Mouse (Mus musculus): Measurements from ENCODE around the gene Prkci. TPM values are rescaled to one million over a fixed set of nuclear protein-coding genes. Genes with fewer than 3 reads are reported as not detected.
A peak's percentile ranks its signal among the peaks of the same experiment; 100 is the strongest.

The Prkci gene
- total RNA-seq, 2 experiments from 2014 or later, result 6.8 to 8.6 TPM

- no peak for ATAC-seq (replicated peaks; ENCODE audit: low FRiP score, low TSS enrichment, poor library complexity, severe bottlenecking)
These were observed 3.4 kb upstream of the Prkci start for GRCm38 (mm10) chr3:30992161-30992560.

DNA sequence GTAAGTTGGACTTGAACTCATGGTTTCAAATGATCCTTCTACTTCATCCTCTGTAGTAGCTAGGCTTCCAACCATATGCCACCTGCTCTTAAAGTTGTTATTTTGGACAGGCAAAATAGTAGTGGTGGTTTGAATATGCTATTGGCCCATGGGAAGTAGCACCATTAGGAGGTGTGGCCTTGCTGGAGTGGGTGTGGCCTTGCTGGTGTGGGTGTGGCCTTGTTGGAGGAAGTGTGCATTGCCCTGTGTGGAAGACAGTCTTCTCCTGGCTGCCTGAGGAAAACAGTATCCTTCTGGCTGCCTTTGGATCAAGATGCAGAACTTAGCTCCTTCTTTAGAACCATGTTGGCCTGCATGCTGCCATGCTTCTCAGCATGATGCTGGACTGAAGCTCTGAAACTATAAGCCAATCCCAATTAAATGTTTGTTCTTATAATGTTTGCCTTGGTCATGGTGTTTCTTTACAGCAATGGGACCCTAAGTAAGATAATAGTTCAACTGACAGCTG lies 2.4 kb upstream of the Prkci start:
- ATAC-seq (replicated peaks; ENCODE audit: low FRiP score, low TSS enrichment, poor library complexity, severe bottlenecking), result no peak

GRCm38 (mm10) chr3:30994859-30995258 lies 688 bp upstream of the Prkci start:
- no peak for ATAC-seq (replicated peaks; ENCODE audit: low FRiP score, low TSS enrichment, poor library complexity, severe bottlenecking)

DNA sequence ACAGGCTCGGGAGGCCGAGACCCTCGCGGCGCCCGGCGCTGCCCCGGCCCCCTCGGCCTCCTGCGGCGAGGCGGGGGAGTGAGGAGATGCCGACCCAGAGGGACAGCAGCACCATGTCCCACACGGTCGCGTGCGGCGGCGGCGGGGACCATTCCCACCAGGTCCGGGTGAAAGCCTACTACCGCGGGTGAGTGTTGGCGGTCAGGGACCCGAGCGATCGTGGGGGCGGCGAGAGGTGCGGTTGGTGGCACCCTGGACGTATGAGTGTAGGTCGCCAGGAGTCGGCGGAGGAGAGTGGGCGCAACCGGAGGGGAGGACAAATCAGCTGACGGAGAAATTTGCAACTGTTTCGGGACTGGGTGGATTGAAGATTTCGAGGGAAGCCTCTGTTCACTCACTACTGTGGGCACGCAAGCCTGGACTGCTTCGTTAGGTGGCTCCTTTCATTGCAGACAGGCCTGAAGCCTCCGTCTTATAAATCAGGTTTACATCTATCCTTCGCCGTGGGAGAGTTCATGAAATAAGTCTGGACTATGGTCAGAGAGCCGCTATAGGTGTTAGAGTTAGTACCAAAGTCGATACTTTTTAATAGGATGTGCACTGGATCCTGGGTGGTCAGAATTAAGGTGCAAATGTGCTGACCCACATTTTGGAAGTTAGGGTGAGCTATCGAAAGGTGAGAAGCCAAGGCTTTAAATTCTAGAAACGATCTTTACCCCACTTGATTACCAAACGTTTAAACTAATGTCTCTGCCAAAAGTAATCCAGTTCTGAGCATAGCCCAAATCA lies 546 bp downstream of the Prkci start:
- peak; percentile 39 for ATAC-seq (replicated peaks; ENCODE audit: low FRiP score, low TSS enrichment, poor library complexity, severe bottlenecking)

DNA sequence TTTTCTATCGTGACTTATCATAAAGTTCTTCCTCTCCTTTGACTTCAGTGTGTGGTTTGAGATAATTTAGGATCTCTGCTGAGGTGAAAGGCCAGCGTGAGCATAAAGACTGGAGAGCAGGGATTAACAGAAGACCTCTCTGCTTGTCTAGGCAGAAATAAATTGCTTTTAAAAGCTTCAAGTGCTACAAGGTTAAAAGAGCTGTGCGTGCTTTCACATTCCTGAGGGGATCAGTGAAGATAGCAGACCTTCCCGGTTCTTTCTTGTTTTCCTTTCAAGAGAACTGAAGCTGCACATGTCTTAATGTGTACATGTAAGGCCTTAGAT lies 1.1 kb downstream of the Prkci start:
- ATAC-seq (replicated peaks; ENCODE audit: low FRiP score, low TSS enrichment, poor library complexity, severe bottlenecking), result no peak

GRCm38 (mm10) chr3:30999401-31000017 lies 4.0 kb downstream of the Prkci start:
- no peak for ATAC-seq (replicated peaks; ENCODE audit: low FRiP score, low TSS enrichment, poor library complexity, severe bottlenecking)

DNA sequence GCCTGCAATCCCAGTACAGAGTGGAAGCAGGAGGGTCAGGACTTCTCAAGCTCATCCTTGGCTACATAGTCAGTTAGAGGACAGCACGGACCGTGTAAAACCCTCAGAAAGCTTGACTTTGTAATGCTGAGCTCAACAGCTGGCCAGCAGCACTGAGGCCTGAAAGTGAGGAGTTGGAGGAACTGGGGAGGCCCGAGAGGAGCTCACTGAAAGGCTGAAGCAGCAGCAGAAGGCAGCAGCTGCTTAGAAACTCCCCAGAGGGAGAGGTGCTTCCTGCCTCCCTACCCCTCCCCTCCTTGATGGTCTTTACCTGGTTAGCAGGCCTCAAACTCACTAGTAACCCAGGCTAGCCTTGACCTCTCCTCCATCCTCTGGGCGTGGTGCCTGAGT lies 4.5 kb downstream of the Prkci start:
- ATAC-seq (replicated peaks; ENCODE audit: low FRiP score, low TSS enrichment, poor library complexity, severe bottlenecking), result no peak

DNA sequence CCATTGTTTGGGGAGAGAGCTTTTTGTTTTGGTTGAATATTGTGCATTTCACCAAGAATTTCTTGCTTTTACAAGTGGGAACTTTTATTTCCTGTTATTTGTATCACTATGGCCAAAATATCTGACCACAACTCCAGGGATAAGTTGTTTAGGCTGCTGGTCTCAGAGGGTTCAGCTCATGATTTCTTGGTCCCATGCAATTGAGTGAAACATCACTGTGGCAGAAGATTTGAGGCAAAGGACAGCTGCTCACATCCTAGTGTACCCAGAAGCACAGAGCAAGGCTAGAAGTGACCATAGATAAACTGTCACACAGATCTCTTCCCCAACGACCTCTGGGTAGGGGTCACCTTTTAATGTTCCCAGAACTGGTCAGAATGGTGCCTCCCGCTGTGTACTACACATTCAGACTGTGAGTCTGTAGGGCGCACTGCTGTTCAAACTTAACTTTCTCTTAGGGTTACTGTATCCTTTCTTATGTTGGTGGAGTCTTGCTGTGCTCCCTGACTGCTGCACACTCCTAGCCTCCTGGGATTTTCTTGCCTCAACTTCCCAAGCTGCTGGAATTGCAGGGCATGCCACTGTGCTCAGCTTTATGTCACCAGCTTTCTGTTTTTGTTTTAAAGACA lies 5.6 kb downstream of the Prkci start:
- no peak for ATAC-seq (replicated peaks; ENCODE audit: low FRiP score, low TSS enrichment, poor library complexity, severe bottlenecking)

GRCm38 (mm10) chr3:31004320-31005209 lies 9.0 kb downstream of the Prkci start:
- ATAC-seq (replicated peaks; ENCODE audit: low FRiP score, low TSS enrichment, poor library complexity, severe bottlenecking), result peak; percentile 47; the same call in 1 of the 2 replicates

- no peak for ATAC-seq (replicated peaks; ENCODE audit: low FRiP score, low TSS enrichment, poor library complexity, severe bottlenecking)
These were observed 18.8 kb downstream of the Prkci start for GRCm38 (mm10) chr3:31014374-31014773.

- ATAC-seq (replicated peaks; ENCODE audit: low FRiP score, low TSS enrichment, poor library complexity, severe bottlenecking), result no peak
These were observed 20.3 kb downstream of the Prkci start for GRCm38 (mm10) chr3:31015682-31016443.

GRCm38 (mm10) chr3:31016594-31017196 lies 21.1 kb downstream of the Prkci start:
- no peak for ATAC-seq (replicated peaks; ENCODE audit: low FRiP score, low TSS enrichment, poor library complexity, severe bottlenecking)

DNA sequence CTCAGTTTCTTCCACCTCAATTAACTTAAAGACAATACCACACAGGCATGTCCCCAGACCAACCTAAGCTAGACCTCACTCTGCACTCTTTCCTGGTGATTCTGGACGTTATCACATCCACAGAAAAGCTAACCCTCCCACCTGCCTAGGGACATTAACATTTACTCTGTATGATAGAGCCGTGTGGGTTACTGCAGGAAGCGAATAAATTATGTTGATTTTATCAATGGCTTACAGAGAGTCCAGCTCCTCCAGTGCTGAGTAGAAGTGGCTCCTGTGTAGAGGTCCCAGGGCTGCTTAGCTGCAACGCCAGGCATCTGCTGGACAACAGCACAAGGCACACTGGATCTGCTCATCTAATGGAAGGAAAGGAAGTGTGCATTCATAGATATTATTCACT lies 22.1 kb downstream of the Prkci start:
- ATAC-seq (replicated peaks; ENCODE audit: low FRiP score, low TSS enrichment, poor library complexity, severe bottlenecking), result no peak

GRCm38 (mm10) chr3:31019287-31019686 lies 23.7 kb downstream of the Prkci start:
- ATAC-seq (replicated peaks; ENCODE audit: low FRiP score, low TSS enrichment, poor library complexity, severe bottlenecking), result no peak

DNA sequence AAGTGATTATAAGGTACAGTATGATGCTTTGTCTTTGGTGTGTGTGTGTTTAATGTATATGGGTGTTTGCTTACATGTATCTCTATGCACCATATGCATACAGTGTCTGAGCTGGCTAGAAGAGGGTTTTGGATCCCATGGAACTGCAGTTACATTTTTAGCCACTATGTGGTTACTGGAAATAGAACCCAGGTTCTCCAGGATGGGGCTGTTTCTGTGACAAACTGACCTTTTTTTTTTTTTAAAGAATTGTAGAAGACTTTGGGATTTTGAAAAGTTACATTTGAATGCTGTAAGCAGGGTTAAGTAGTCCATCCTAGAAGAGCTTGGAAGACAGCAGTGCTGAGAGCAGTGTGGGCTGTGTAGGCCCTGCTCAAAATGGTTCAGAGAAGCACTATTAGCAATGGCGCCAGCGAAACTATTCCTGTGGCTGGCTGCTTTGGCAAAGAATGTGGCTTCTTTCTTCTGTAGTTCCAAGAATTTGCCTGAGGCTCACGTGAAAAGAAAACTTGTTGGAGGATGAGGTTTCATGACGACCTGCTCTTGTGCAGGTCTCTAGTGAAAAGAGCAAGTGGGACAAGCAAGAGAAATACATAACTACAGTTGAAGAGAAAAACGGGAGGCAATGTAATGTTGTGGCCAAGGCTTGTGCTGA lies 24.4 kb downstream of the Prkci start:
- no peak for ATAC-seq (replicated peaks; ENCODE audit: low FRiP score, low TSS enrichment, poor library complexity, severe bottlenecking)

- no peak for ATAC-seq (replicated peaks; ENCODE audit: low FRiP score, low TSS enrichment, poor library complexity, severe bottlenecking)
These were observed 25.1 kb downstream of the Prkci start for GRCm38 (mm10) chr3:31020656-31021055.

- ATAC-seq (replicated peaks; ENCODE audit: low FRiP score, low TSS enrichment, poor library complexity, severe bottlenecking), result no peak
These were observed 27.4 kb downstream of the Prkci start for GRCm38 (mm10) chr3:31022895-31023436.

- ATAC-seq (replicated peaks; ENCODE audit: low FRiP score, low TSS enrichment, poor library complexity, severe bottlenecking), result no peak
These were observed 32.2 kb downstream of the Prkci start for GRCm38 (mm10) chr3:31027718-31028117.

Measured in megakaryocyte-erythroid progenitor cell, adult 5-6 weeks (primary cell).